Mouse (Mus musculus): ENCODE measurements around the gene Kif21a.

DNA sequence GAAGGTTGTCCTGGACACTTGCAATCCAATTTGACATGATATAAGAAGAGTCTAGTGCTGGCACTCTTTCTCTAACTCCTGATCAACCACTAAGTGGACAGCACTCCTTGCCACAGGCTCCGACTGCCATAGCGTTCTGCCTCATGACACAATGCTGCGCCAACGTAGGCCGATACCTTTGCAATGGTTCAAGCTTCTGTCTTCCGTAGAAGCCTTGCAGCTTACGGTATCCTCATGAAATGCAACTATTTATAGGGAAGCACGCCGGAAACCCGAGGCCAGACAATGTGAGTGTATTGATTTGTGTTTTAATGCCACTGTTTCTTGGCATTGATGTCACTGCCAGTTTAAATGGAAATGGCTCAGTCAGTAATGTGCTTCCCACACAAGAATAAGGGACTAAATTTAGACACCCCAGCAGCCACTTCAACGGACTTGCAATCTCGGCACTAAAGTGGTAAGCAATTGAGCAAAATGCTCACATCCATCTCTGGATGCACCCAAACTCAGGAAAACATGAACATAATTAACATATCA, 62.0 kb downstream of the Kif21a start:
- no peak for TF ChIP-seq CTCF (IDR thresholded peaks at IDR 0.05; ENCODE audit: low read depth)
- TF ChIP-seq EP300 (optimal IDR thresholded peaks at IDR 0.05): no peak
